Mouse (Mus musculus) cerebellum, adult (tissue): ENCODE measurements around the gene Ttyh3.
A peak's percentile ranks its signal among the peaks of the same experiment; 100 is the strongest.
"Not testable (repeated sequence)": the region's sequence is repeated elsewhere in the genome, so short reads cannot be mapped to it uniquely, and the experiment has no call there.

Experiments used
- ATAC-seq: cut with Nextera tagmentation; 2 replicates; pipeline ENCODE4 v1.9.2; 2017; ENCODE audit warnings: mild to moderate bottlenecking, moderate library complexity, mixed read lengths; ENCODE audit not compliant: insufficient number of reproducible peaks, low FRiP score, low TSS enrichment

Ttyh3 gene

GRCm38 (mm10) chr5:140648519-140649100 is at the start of gene Ttyh3:
Gene Ttyh3, minus strand, starts transcription at chr5:140649031.
- ATAC-seq, result peak; percentile 56

GRCm38 (mm10) chr5:140695987-140696386 is 47.2 kb upstream of the Ttyh3 start:
- ATAC-seq, result no peak

- ATAC-seq, result no peak
Observed at GRCm38 (mm10) chr5:140688434-140688833, 39.6 kb upstream of the Ttyh3 start.

GRCm38 (mm10) chr5:140684343-140685148 is 35.7 kb upstream of the Ttyh3 start:
- no peak for ATAC-seq

- no peak for ATAC-seq
Observed at GRCm38 (mm10) chr5:140682113-140682512, 33.3 kb upstream of the Ttyh3 start.

- ATAC-seq, result no peak
Observed at GRCm38 (mm10) chr5:140680950-140681349, 32.1 kb upstream of the Ttyh3 start.

GRCm38 (mm10) chr5:140680051-140680450 is 31.2 kb upstream of the Ttyh3 start:
- ATAC-seq, result no peak

- ATAC-seq, result no peak
Observed at GRCm38 (mm10) chr5:140677137-140677536, 28.3 kb upstream of the Ttyh3 start.

GRCm38 (mm10) chr5:140675640-140676039 is 26.8 kb upstream of the Ttyh3 start:
- no peak for ATAC-seq

- ATAC-seq, result no peak
Observed at GRCm38 (mm10) chr5:140675079-140675478, 26.2 kb upstream of the Ttyh3 start.

- ATAC-seq, result no peak
Observed at GRCm38 (mm10) chr5:140674036-140674435, 25.2 kb upstream of the Ttyh3 start.

- ATAC-seq, result not testable (repeated sequence)
Observed at GRCm38 (mm10) chr5:140672603-140673002, 23.8 kb upstream of the Ttyh3 start.

- ATAC-seq, result no peak
Observed at GRCm38 (mm10) chr5:140672115-140672514, 23.3 kb upstream of the Ttyh3 start.

GRCm38 (mm10) chr5:140663621-140664180 is 14.9 kb upstream of the Ttyh3 start:
- ATAC-seq, result no peak

GRCm38 (mm10) chr5:140662741-140663592 is 14.1 kb upstream of the Ttyh3 start:
- ATAC-seq, result no peak

GRCm38 (mm10) chr5:140661875-140662643 is 13.2 kb upstream of the Ttyh3 start:
- ATAC-seq, result no peak

GRCm38 (mm10) chr5:140661427-140661826 is 12.6 kb upstream of the Ttyh3 start:
- ATAC-seq, result no peak

GRCm38 (mm10) chr5:140660398-140660797 is 11.6 kb upstream of the Ttyh3 start:
- no peak for ATAC-seq

- ATAC-seq, result peak; percentile 53; the same call in 1 of the 2 replicates
Observed at GRCm38 (mm10) chr5:140659607-140660272, 10.9 kb upstream of the Ttyh3 start.
